Mouse (Mus musculus) left cerebral cortex, adult 18-20 months (tissue): Measurements from ENCODE around the gene Dapk2. TPM values are rescaled to one million over a fixed set of nuclear protein-coding genes. Genes with fewer than 3 reads are reported as not detected.

Experiments used
- DNase-seq, 2 experiments: peaks; one replicate each; pipeline ENCODE4 v3.0.0; 2021 to 2022; ENCODE audit warnings: low spot score in 2 of 2, mixed read lengths in 1 of 2
- long read RNA-seq, 2 experiments: library from polyadenylated mRNA; stranded (forward); transcript quantifications; one replicate each; pipeline ENCODE4 v2.0.0; 2021
- total RNA-seq, 2 experiments: library from RNA; stranded (reverse); gene quantifications; 2 replicates each; pipeline ENCODE4 v1.2.3; 2021

Dapk2 gene
- 1 to 10 TPM; 2.5 to 2.7 TPM for total RNA-seq
- long read RNA-seq, experiment 1, partial matches to known transcripts: 1 of 6 reads
- long read RNA-seq, experiment 1, other reads (novel, unspliced or antisense): 4 of 6 reads
- long read RNA-seq, experiment 2, partial matches to known transcripts: 0 of 5 reads
- long read RNA-seq, experiment 2, other reads (novel, unspliced or antisense): 1 of 5 reads

- DNase-seq: peak; percentile 57 to 61
Measured at GRCm38 (mm10) chr9:66157958-66158830, at the start of gene Dapk2. Gene Dapk2 (plus strand): TSS chr9:66158223.

GRCm38 (mm10) chr9:66109574-66109973 is 48.4 kb upstream of the Dapk2 start:
- no peak for DNase-seq

- no peak for DNase-seq
Measured at GRCm38 (mm10) chr9:66110126-66110525, 47.9 kb upstream of the Dapk2 start.

GRCm38 (mm10) chr9:66110611-66111379 is 47.2 kb upstream of the Dapk2 start:
- DNase-seq: no peak

- DNase-seq: no peak
Measured at GRCm38 (mm10) chr9:66114341-66114740, 43.7 kb upstream of the Dapk2 start.

- no peak for DNase-seq
Measured at GRCm38 (mm10) chr9:66116890-66117289, 41.1 kb upstream of the Dapk2 start.

GRCm38 (mm10) chr9:66119498-66119897 is 38.5 kb upstream of the Dapk2 start:
- DNase-seq: no peak

- DNase-seq: no peak
Measured at GRCm38 (mm10) chr9:66120106-66120505, 37.9 kb upstream of the Dapk2 start.

GRCm38 (mm10) chr9:66120945-66121344 is 37.1 kb upstream of the Dapk2 start:
- no peak for DNase-seq

- no peak for DNase-seq
Measured at GRCm38 (mm10) chr9:66121421-66121820, 36.6 kb upstream of the Dapk2 start.

GRCm38 (mm10) chr9:66123648-66124047 is 34.4 kb upstream of the Dapk2 start:
- no peak for DNase-seq

GRCm38 (mm10) chr9:66124111-66124531 is 33.9 kb upstream of the Dapk2 start:
- no peak for DNase-seq

- DNase-seq: peak; percentile 91 to 94
Measured at GRCm38 (mm10) chr9:66124681-66125542, 33.1 kb upstream of the Dapk2 start.

GRCm38 (mm10) chr9:66125543-66126455 is 32.2 kb upstream of the Dapk2 start:
- DNase-seq: no peak

- peak; percentile 94 to 95 for DNase-seq
Measured at GRCm38 (mm10) chr9:66126456-66127192, 31.4 kb upstream of the Dapk2 start, which contains the start of the genes Snx1 and Ciao2a. Gene Snx1 (minus strand): TSS chr9:66126587. Gene Ciao2a (plus strand): TSS chr9:66126611.

GRCm38 (mm10) chr9:66127193-66127546 is 30.9 kb upstream of the Dapk2 start:
- DNase-seq: no peak

- DNase-seq: no peak
Measured at GRCm38 (mm10) chr9:66127884-66128283, 30.1 kb upstream of the Dapk2 start.

GRCm38 (mm10) chr9:66131466-66131865 is 26.6 kb upstream of the Dapk2 start:
- DNase-seq: no peak

- DNase-seq: no peak
Measured at GRCm38 (mm10) chr9:66135967-66136366, 22.1 kb upstream of the Dapk2 start.
